ENCODE assay signal across 11 mouse cellular contexts in the genomic region with DNA sequence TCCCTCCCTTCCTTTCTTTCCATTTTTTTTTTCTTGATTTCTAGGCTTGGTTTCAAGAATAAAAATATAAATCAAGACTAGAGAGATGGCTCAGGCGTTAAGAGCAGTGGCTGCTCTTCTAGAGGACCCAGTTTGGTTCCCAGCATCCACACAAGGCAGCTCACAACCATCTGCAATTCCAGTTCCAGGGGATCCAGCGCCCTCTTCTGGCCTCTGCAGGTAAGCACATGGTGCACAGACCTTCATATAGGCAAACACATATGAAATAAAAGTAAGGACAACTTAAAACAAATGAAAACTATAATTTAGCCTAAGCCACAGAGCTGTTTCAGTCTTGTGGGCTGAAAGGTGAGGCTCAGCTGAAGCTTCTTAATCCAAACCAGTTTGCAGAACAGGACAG.
A peak's percentile ranks its signal among the peaks of the same experiment; 100 is the strongest.
DNase-seq lines count a peak whose midpoint lies in the region; ATAC-seq and TF ChIP-seq lines count a peak whose summit lies in the region.
"Had no signal": no experiment of that assay in that cellular context is flagged by ENCODE, and none has a peak within 500 bp of the region (broad histone marks: within the 10 kb centered on the region; RNA-seq: fewer than 3 reads in every experiment).

No protein-coding gene starts in this region.

- DNase-seq in hindbrain, embryonic 10.5 days (ENCODE audit: low spot score): no peak
- no peak for DNase-seq in lung, adult 2 months
- no peak for DNase-seq in lung, postnatal 14 days
- DNase-seq in MEL (ENCODE audit: low read depth, low spot score): peak; percentile 30
- DNase-seq in induced T-regulatory cell, adult 2 months (ENCODE audit: low read depth): peak; percentile 17
- no peak for DNase-seq in frontal cortex, postnatal 36 days (ENCODE audit: low spot score in 2 of 2)
- DNase-seq: cerebellum, postnatal 10 days had no signal

- peaks cover 5% of the 10 kb centered on the region; the same call in 1 of the 2 replicates for H3K9me3 ChIP-seq in hindbrain, embryonic 10.5 days
- no peaks in the 10 kb centered on the region for H3K9me3 ChIP-seq in hindbrain, embryonic 12.5 days (replicated peaks)
- no peaks in the 10 kb centered on the region for H3K9me3 ChIP-seq in MEL (replicated peaks; ENCODE audit: insufficient read depth, low read length)
- H3K9me3 ChIP-seq: heart, embryonic 15.5 days; stomach, embryonic 15.5 days had no signal

- no peaks in the 10 kb centered on the region for H3K27me3 ChIP-seq in hindbrain, embryonic 10.5 days (ENCODE audit: insufficient read depth, poor library complexity, severe bottlenecking)
- no peaks in the 10 kb centered on the region for H3K27me3 ChIP-seq in hindbrain, embryonic 12.5 days
- no peaks in the 10 kb centered on the region for H3K27me3 ChIP-seq in MEL (ENCODE audit: control insufficient read depth in 1 of 2, insufficient read depth in 2 of 2, low read length in 2 of 2)
- H3K27me3 ChIP-seq: heart, embryonic 15.5 days; stomach, embryonic 15.5 days had no signal

- no peak for ATAC-seq in hindbrain, embryonic 12.5 days (ENCODE audit: low FRiP score)

- 0 out of 2 replicates have a peak, but pooled peaks have one; percentile 5 for TF ChIP-seq CTCF in lung, adult 2 months (IDR thresholded peaks at IDR 0.05; ENCODE audit: insufficient read depth, low read length)
- peak; percentile 48 to 61 (median 49) for TF ChIP-seq CTCF in MEL (IDR thresholded peaks at IDR 0.05 in 2 of 3, conservative IDR thresholded peaks at IDR 0.05 in 1 of 3; ENCODE audit: control insufficient read depth in 1 of 3, insufficient read depth in 1 of 3, low read depth in 2 of 3, low read length in 3 of 3, poor library complexity in 1 of 3, severe bottlenecking in 1 of 3)

- H3K36me3 ChIP-seq in hindbrain, embryonic 10.5 days: peaks cover 69% of the 10 kb centered on the region
- H3K36me3 ChIP-seq in hindbrain, embryonic 12.5 days: peaks cover 18% of the 10 kb centered on the region
- no peaks in the 10 kb centered on the region for H3K36me3 ChIP-seq in MEL (ENCODE audit: control insufficient read depth in 1 of 2, insufficient read depth in 2 of 2, low read length in 2 of 2)

- WGBS in hindbrain, embryonic 10.5 days: 70% methylated on average over 2 of the region's 2 CpGs
- 72% methylated on average over 2 of the region's 2 CpGs for WGBS in hindbrain, embryonic 12.5 days
- 76% methylated on average over 2 of the region's 2 CpGs for WGBS in lung, adult 2 months

- H3K4me2 ChIP-seq in hindbrain, embryonic 12.5 days (replicated peaks): no peak overlapping the region
- H3K4me2 ChIP-seq: heart, embryonic 15.5 days; stomach, embryonic 15.5 days had no signal

- no peak for TF ChIP-seq EP300 in MEL (IDR thresholded peaks at IDR 0.05; ENCODE audit: low read depth in 1 of 2, low read length in 2 of 2)

- no peak for TF ChIP-seq POLR2A in lung, adult 2 months (IDR thresholded peaks at IDR 0.05; ENCODE audit: borderline replicate concordance, extremely low read depth, low read depth, low read length)
- TF ChIP-seq POLR2A in MEL (IDR thresholded peaks at IDR 0.05; ENCODE audit: control insufficient read depth in 1 of 2, insufficient read depth in 1 of 2, low read depth in 1 of 2, low read length in 2 of 2, poor library complexity in 1 of 2): no peak

- no peaks in the 10 kb centered on the region for H3K79me2 ChIP-seq in MEL (ENCODE audit: control insufficient read depth, insufficient read depth, low read length, poor library complexity)

- 0 out of 2 replicates have a peak overlapping the region, but pooled peaks have one; percentile 29 for H3K27ac ChIP-seq in hindbrain, embryonic 10.5 days
- no peak overlapping the region for H3K27ac ChIP-seq in hindbrain, embryonic 12.5 days
- H3K27ac ChIP-seq in MEL (ENCODE audit: control insufficient read depth, low read depth, low read length): no peak overlapping the region
- H3K27ac ChIP-seq: stomach, embryonic 15.5 days had no signal

- H3K4me3 ChIP-seq in hindbrain, embryonic 10.5 days: no peak overlapping the region
- no peak overlapping the region for H3K4me3 ChIP-seq in hindbrain, embryonic 12.5 days
- no peak overlapping the region for H3K4me3 ChIP-seq in lung, adult 2 months (replicated peaks; ENCODE audit: extremely low read depth, low read depth, low read length)
- H3K4me3 ChIP-seq in MEL (ENCODE audit: control insufficient read depth in 1 of 2, insufficient read depth in 1 of 2, low read depth in 2 of 2, low read length in 2 of 2): no peak overlapping the region
- H3K4me3 ChIP-seq: heart, embryonic 15.5 days; myocyte; stomach, embryonic 15.5 days had no signal

- peaks cover 19% of the 10 kb centered on the region for H3K4me1 ChIP-seq in hindbrain, embryonic 10.5 days (replicated peaks)
- peaks cover 14% of the 10 kb centered on the region for H3K4me1 ChIP-seq in hindbrain, embryonic 12.5 days
- H3K4me1 ChIP-seq in lung, adult 2 months (ENCODE audit: control insufficient read depth, insufficient read depth, low read length): peaks cover 3% of the 10 kb centered on the region
- H3K4me1 ChIP-seq in MEL (ENCODE audit: control insufficient read depth in 1 of 2, insufficient read depth in 2 of 2, low read length in 2 of 2): no peaks in the 10 kb centered on the region

- no peak overlapping the region for H3K9ac ChIP-seq in hindbrain, embryonic 12.5 days
- H3K9ac ChIP-seq in MEL (ENCODE audit: control insufficient read depth, low read depth, low read length, poor library complexity, severe bottlenecking): no peak overlapping the region
- H3K9ac ChIP-seq: heart, embryonic 15.5 days; stomach, embryonic 15.5 days had no signal

- no peak for TF ChIP-seq RAD21 in MEL (IDR thresholded peaks at IDR 0.05; ENCODE audit: low read depth, low read length)

TF ChIP-seq in MEL, 35 proteins besides CTCF, POLR2A, EP300 and RAD21:
- TF ChIP-seq MXI1 (IDR thresholded peaks at IDR 0.05; ENCODE audit: low read depth, low read length) (no peak), ELF1 (IDR thresholded peaks at IDR 0.05; ENCODE audit: low read depth, low read length) (no peak), CHD1 (IDR thresholded peaks at IDR 0.05; ENCODE audit: low read depth, low read length) (no peak), TBP (IDR thresholded peaks at IDR 0.05; ENCODE audit: low read depth, low read length) (no peak), USF2 (IDR thresholded peaks at IDR 0.05; ENCODE audit: borderline replicate concordance in 1 of 2, insufficient read depth in 1 of 2, low read depth in 1 of 2, low read length in 2 of 2) (no peak), UBTF (IDR thresholded peaks at IDR 0.05; ENCODE audit: borderline replicate concordance, insufficient read depth, low read depth, low read length) (no peak), TAL1 (IDR thresholded peaks at IDR 0.05; ENCODE audit: low read length) (no peak), JUND (IDR thresholded peaks at IDR 0.05; ENCODE audit: low read depth, low read length) (no peak), ZKSCAN1 (IDR thresholded peaks at IDR 0.05; ENCODE audit: low read depth, low read length) (no peak), MAFK (IDR thresholded peaks at IDR 0.05; ENCODE audit: borderline replicate concordance, low read depth, low read length) (no peak), SIN3A (IDR thresholded peaks at IDR 0.05; ENCODE audit: low read length) (no peak), TCF12 (IDR thresholded peaks at IDR 0.05; ENCODE audit: low read depth, low read length) (no peak), HCFC1 (IDR thresholded peaks at IDR 0.05; ENCODE audit: low read depth, low read length) (no peak), ZNF384 (IDR thresholded peaks at IDR 0.05; ENCODE audit: low read depth, low read length) (no peak), KAT2A (conservative IDR thresholded peaks at IDR 0.05; ENCODE audit: low read depth, low read length) (no peak), MYC (IDR thresholded peaks at IDR 0.05; ENCODE audit: low read depth, low read length) (no peak), SMC3 (IDR thresholded peaks at IDR 0.05; ENCODE audit: low read depth, low read length) (no peak), POLR2AphosphoS2 (IDR thresholded peaks at IDR 0.05; ENCODE audit: low read length) (no peak)
TF ChIP-seq in MEL: peak in this region for 0.

Comparison
In these comparisons a context has a peak if more than half of its experiments do, and no peak if none do; other contexts are left out.
1. DNase-seq: peak in MEL (single experiment) and induced T-regulatory cell, adult 2 months (single experiment); none in hindbrain, embryonic 10.5 days (single experiment), lung, adult 2 months (single experiment), lung, postnatal 14 days (single experiment) and frontal cortex, postnatal 36 days (0 of 2).